In the genomic region with DNA sequence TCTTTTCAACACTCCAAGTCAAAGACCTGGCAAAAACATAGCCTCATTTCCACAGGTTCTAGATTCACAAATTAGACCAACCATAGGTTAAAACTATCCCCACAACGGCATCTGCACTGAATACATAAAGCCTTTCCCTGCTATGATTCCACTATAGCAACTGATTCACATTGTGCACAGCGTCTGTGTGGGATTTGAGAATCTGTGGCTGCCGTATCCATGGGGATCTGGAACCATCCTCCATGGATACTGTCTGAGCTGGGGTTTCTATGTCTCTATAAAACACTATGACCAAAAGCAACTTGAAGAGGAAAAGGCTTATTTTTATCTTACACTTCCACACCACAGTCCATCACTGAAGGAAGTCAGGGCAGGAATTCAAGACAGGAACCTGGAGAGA, we compare ENCODE assay signal across 15 mouse cellular contexts. TPM values are rescaled to one million over a fixed set of nuclear protein-coding genes. Genes with fewer than 3 reads are reported as not detected.
A peak's percentile ranks its signal among the peaks of the same experiment; 100 is the strongest.
DNase-seq lines count a peak whose midpoint lies in the region.
"Had no signal": no experiment of that assay in that cellular context is flagged by ENCODE, and none has a peak within 500 bp of the region (broad histone marks: within the 10 kb centered on the region; RNA-seq: fewer than 3 reads in every experiment).

No protein-coding gene starts in this region.

- DNase-seq in layer of hippocampus, adult 18-20 months (ENCODE audit: low spot score in 2 of 2) = peak; percentile 35 to 66
- no peak for DNase-seq in layer of hippocampus, postnatal 10 days (ENCODE audit: low spot score in 2 of 2)
- DNase-seq in right cerebral cortex, adult 2 months (ENCODE audit: low spot score in 2 of 2) = peak; percentile 41 to 42
- no peak for DNase-seq in right cerebral cortex, postnatal 4 days
- peak; percentile 40 for DNase-seq in right cerebral cortex, postnatal 25 days
- peak; percentile 58 for DNase-seq in telencephalon, adult 2 months (ENCODE audit: low read depth, low spot score)
- DNase-seq in urinary bladder, adult 18-20 months (ENCODE audit: low spot score in 2 of 2) = no peak
- DNase-seq: adrenal gland, postnatal 10 days; cerebellum, adult 2 months; cerebellum, postnatal 25 days; gastrocnemius, postnatal 25 days; heart, adult 18-20 months; kidney, postnatal 25 days; lung, adult 18-20 months; lung, postnatal 10 days had no signal

RNA-seq across cellular contexts. Expression of gene Uxs1, which starts 44.9 kb away (rescaled TPM):
- 10 to 100 TPM; 46.6 to 51.1 TPM for total RNA-seq in layer of hippocampus, adult 18-20 months (2021)
- 10 to 100 TPM; 29.0 to 31.0 TPM for total RNA-seq in layer of hippocampus, postnatal 10 days (2021)

RNA-seq across cellular contexts. Expression of gene 1500015O10Rik, which starts 52.3 kb away (rescaled TPM):
- 1 to 10 TPM in 1 of 2 experiments, under 1 TPM in 1; 0.63 to 7.3 TPM for total RNA-seq in layer of hippocampus, adult 18-20 months (2021)
- total RNA-seq in layer of hippocampus, postnatal 10 days (2021) = 10 to 100 TPM in 1 of 2 experiments, 1 to 10 TPM in 1; 3.3 to 16.2 TPM

Comparison
In these comparisons a context has a peak if more than half of its experiments do, and no peak if none do; other contexts are left out.
1. DNase-seq: peak in layer of hippocampus, adult 18-20 months (2 of 2), right cerebral cortex, adult 2 months (2 of 2), right cerebral cortex, postnatal 25 days (single experiment) and telencephalon, adult 2 months (single experiment); none in layer of hippocampus, postnatal 10 days (0 of 2), right cerebral cortex, postnatal 4 days (single experiment) and urinary bladder, adult 18-20 months (0 of 2).